Mouse (Mus musculus) cerebellum, adult 18-20 months (tissue): Measurements from ENCODE around the gene Gpd1.

Experiments used
- DNase-seq, 2 experiments: peaks; one replicate each; pipeline ENCODE4 v3.0.0; 2021

The Gpd1 gene

GRCm38 (mm10) chr15:99772925-99773324 lies 55.6 kb downstream of the Gpd1 start:
- DNase-seq, result no peak
